Mouse (Mus musculus) right cerebral cortex, adult 18-20 months (tissue): ENCODE results near the gene Lsm14b.

Source experiments
- DNase-seq: peaks from one replicate; pipeline ENCODE4 v3.0.0; 2022; ENCODE audit warnings: mixed read lengths

Lsm14b gene

GRCm38 (mm10) chr2:180063338-180064131 is 38.7 kb downstream of the Lsm14b start:
- no peak for DNase-seq

- no peak for DNase-seq
Observed at GRCm38 (mm10) chr2:180069770-180070480, 45.1 kb downstream of the Lsm14b start.

GRCm38 (mm10) chr2:180070481-180071453 is 46.0 kb downstream of the Lsm14b start, which contains the start of gene Mtg2:
Gene Mtg2 (plus strand): TSS chr2:180070588.
- peak; percentile 96 for DNase-seq

- no peak for DNase-seq
Observed at GRCm38 (mm10) chr2:180071671-180072070, 46.9 kb downstream of the Lsm14b start.

DNA sequence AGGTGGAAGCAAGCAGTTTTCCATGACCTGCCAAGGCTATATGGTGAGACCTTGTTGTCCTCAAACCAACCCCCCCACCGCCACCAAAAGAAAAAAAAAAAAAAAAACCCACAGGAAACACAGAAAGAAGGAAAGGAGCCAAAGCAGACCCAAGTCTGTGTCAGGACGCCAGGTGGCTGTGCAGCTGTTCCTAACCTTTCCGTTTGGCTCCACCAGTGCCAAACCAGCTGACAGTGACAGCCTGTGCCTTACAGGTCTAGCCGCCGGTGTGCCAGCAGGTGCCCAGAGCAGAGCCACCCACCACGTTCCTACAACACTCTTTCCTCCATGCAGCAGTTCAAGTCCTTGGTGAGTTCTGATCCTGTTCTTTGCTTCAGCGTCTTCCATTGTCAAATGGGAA is 48.1 kb downstream of the Lsm14b start:
- no peak for DNase-seq

DNA sequence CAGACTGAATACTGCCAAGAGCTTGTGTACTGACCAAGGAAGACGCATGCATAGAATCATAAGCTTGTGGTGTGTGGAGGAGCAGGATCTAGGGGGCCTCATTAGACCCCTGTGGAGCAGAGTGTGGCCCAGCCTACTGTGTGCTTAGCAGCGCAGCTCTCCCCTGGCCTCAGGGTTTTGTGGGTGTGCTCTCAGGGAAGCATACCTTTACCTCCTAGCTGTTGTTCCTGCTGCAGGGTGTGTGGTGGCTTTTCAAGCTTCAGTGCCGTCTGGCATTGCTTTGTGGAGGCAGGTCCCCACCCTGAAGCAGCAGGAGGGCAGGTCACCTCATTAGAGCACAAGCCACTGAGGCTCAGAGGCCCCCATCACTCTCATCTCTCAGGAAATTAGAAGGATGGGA is 52.8 kb downstream of the Lsm14b start:
- no peak for DNase-seq

DNA sequence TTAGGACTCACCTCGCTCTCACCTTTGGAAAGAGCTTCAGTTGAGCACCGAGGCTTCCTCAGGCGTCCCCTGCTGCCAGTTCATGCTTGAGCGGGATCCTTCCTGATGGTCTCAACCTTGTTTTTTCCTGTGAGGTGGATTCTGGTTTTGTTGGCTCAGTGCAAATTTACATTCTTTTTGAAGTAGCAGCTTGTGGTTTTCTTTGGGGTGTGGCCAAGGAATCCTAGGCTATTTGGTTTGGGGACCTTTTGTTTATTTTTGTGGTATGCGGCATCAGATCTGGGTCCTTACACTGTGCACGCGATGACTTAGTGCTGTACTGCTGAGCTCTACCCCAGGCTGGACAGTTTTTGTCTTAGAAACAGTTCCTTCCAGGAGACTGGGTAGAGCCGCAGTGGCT is 55.9 kb downstream of the Lsm14b start:
- no peak for DNase-seq

GRCm38 (mm10) chr2:180083063-180083462 is 58.3 kb downstream of the Lsm14b start:
- DNase-seq = no peak

- DNase-seq = no peak
Observed at GRCm38 (mm10) chr2:180084565-180084964, 59.8 kb downstream of the Lsm14b start.
